Mouse (Mus musculus) lung, postnatal 0 days (tissue): ENCODE data around the gene Cntnap4. TPM values are rescaled to one million over a fixed set of nuclear protein-coding genes. Genes with fewer than 3 reads are reported as not detected.
A peak's percentile ranks its signal among the peaks of the same experiment; 100 is the strongest.

Experiments used
- ATAC-seq: fragments of 200-750 bp; cut with Nextera tagmentation; 2 replicates; pipeline ENCODE4 v1.8.0; 2017; ENCODE audit warnings: moderate library complexity
- DNase-seq: peaks from one replicate; pipeline ENCODE4 v3.0.0-alpha.2; 2016; ENCODE audit warnings: low spot score
- H3K27ac ChIP-seq: fragments of 300-500 bp; sonication (generic); 2 replicates; pipeline ENCODE4 v1.5.1; 2014; ENCODE audit warnings: antibody characterized with exemption, mild to moderate bottlenecking, low read length, mixed read lengths
- H3K27me3 ChIP-seq: fragments of 300-500 bp; sonication (generic); replicated peaks from 2 replicates; pipeline ENCODE4 v1.6.1; 2014; ENCODE audit warnings: low read length, mixed read lengths; ENCODE audit not compliant: insufficient read depth
- H3K36me3 ChIP-seq: fragments of 300-500 bp; sonication (generic); 2 replicates; pipeline ENCODE4 v1.6.1; 2014; ENCODE audit warnings: low read length, mixed read lengths; ENCODE audit not compliant: insufficient read depth
- H3K4me1 ChIP-seq: fragments of 300-500 bp; sonication (generic); 2 replicates; pipeline ENCODE4 v1.6.1; 2014; ENCODE audit warnings: antibody characterized with exemption, low read depth, low read length, mixed read lengths; ENCODE audit not compliant: insufficient read depth
- H3K4me2 ChIP-seq: fragments of 300-500 bp; sonication (generic); replicated peaks from 2 replicates; pipeline ENCODE4 v1.6.1; 2014; ENCODE audit warnings: low read depth, mild to moderate bottlenecking, low read length, moderate library complexity, mixed read lengths
- H3K4me3 ChIP-seq: fragments of 300-500 bp; sonication (generic); 2 replicates; pipeline ENCODE4 v1.5.1; 2014; ENCODE audit warnings: low read depth, low read length
- H3K9ac ChIP-seq: fragments of 300-500 bp; sonication (generic); replicated peaks from 2 replicates; pipeline ENCODE4 v1.6.1; 2014; ENCODE audit warnings: low read depth, mild to moderate bottlenecking
- H3K9me3 ChIP-seq: fragments of 300-500 bp; sonication (generic); 2 replicates; pipeline ENCODE4 v1.6.1; 2016; ENCODE audit warnings: low read length, mixed read lengths
- CTCF ChIP-seq: IDR thresholded peaks from 2 replicates; pipeline ENCODE4 v1.5.1; 2016; ENCODE audit warnings: antibody characterized with exemption, mild to moderate bottlenecking
- EP300 ChIP-seq: IDR thresholded peaks from 2 replicates; pipeline ENCODE4 v1.6.1; 2016; ENCODE audit warnings: antibody characterized with exemption, mild to moderate bottlenecking, control low read depth
- WGBS: fragments of 180-500 bp; shearing (Covaris S2); extraction: QIAGEN DNeasy Blood & Tissue Kit; methylation state at CpG from one replicate; pipeline ENCODE4 v1.1.7; 2014; 5-methylcytosine and 5-hydroxymethylcytosine counted together
- polyA plus RNA-seq: library from polyadenylated mRNA; unstranded; fragments of >200 nt; fragmentation: Nextera tagmentation; extraction: Ambion mirVana; gene quantifications from 2 replicates; pipeline ENCODE4 v1.2.1, GENCODE M21; 2015

Gene Cntnap4
- polyA plus RNA-seq, 1 experiment from 2014 or later = not detected

- H3K36me3 ChIP-seq = no peaks in the 10 kb centered on the region
- no peaks in the 10 kb centered on the region for H3K9me3 ChIP-seq
- H3K4me3 ChIP-seq = no peak overlapping the region
- no peak overlapping the region for H3K9ac ChIP-seq
- TF ChIP-seq CTCF (no peak), EP300 (no peak)
- H3K4me1 ChIP-seq = no peaks in the 10 kb centered on the region
- no peak overlapping the region for H3K27ac ChIP-seq
- ATAC-seq (no peak), DNase-seq (no peak)
- H3K4me2 ChIP-seq = no peak overlapping the region
- H3K27me3 ChIP-seq = no peaks in the 10 kb centered on the region
Measured at GRCm38 (mm10) chr8:112695708-112696107, 125.9 kb downstream of the Cntnap4 start.

GRCm38 (mm10) chr8:112698141-112698540 lies 128.3 kb downstream of the Cntnap4 start:
- H3K9me3 ChIP-seq = no peaks in the 10 kb centered on the region
- 83% methylated on average over 3 of the region's 3 CpGs for WGBS
- no peak overlapping the region for H3K9ac ChIP-seq
- TF ChIP-seq CTCF (no peak), EP300 (no peak)
- DNase-seq (no peak), ATAC-seq (no peak)
- H3K27ac ChIP-seq = no peak overlapping the region
- H3K4me2 ChIP-seq = no peak overlapping the region
- H3K4me1 ChIP-seq = no peaks in the 10 kb centered on the region
- no peaks in the 10 kb centered on the region for H3K36me3 ChIP-seq
- H3K27me3 ChIP-seq = no peaks in the 10 kb centered on the region
- H3K4me3 ChIP-seq = no peak overlapping the region

- TF ChIP-seq CTCF (no peak), EP300 (no peak)
- DNase-seq = no peak
- H3K9ac ChIP-seq = no peak overlapping the region
- H3K4me2 ChIP-seq = no peak overlapping the region
- no peaks in the 10 kb centered on the region for H3K4me1 ChIP-seq
- 32% methylated on average over 3 of the region's 3 CpGs for WGBS
- H3K27me3 ChIP-seq = no peaks in the 10 kb centered on the region
- H3K36me3 ChIP-seq = no peaks in the 10 kb centered on the region
- H3K27ac ChIP-seq = no peak overlapping the region
- no peak for ATAC-seq
- no peak overlapping the region for H3K4me3 ChIP-seq
- H3K9me3 ChIP-seq = no peaks in the 10 kb centered on the region
Measured at GRCm38 (mm10) chr8:112716982-112717381, 147.1 kb downstream of the Cntnap4 start.

GRCm38 (mm10) chr8:112724918-112725317 lies 155.1 kb downstream of the Cntnap4 start:
- H3K4me2 ChIP-seq = no peak overlapping the region
- no peak for TF ChIP-seq EP300
- TF ChIP-seq CTCF = no peak
- no peak for ATAC-seq
- H3K4me3 ChIP-seq = no peak overlapping the region
- no peak overlapping the region for H3K27ac ChIP-seq
- H3K36me3 ChIP-seq = no peaks in the 10 kb centered on the region
- no peaks in the 10 kb centered on the region for H3K4me1 ChIP-seq
- 65% methylated on average over 9 of the region's 9 CpGs for WGBS
- no peaks in the 10 kb centered on the region for H3K27me3 ChIP-seq
- no peak for DNase-seq
- no peak overlapping the region for H3K9ac ChIP-seq
- H3K9me3 ChIP-seq = no peaks in the 10 kb centered on the region

- WGBS = 60% methylated on average over 15 of the region's 15 CpGs
- Histone ChIP-seq H3K27ac (no peak overlapping the region), H3K4me1 (no peaks in the 10 kb centered on the region), H3K27me3 (no peaks in the 10 kb centered on the region), H3K9ac (no peak overlapping the region), H3K4me2 (no peak overlapping the region), H3K9me3 (no peaks in the 10 kb centered on the region), H3K36me3 (no peaks in the 10 kb centered on the region), H3K4me3 (no peak overlapping the region)
- DNase-seq (no peak), ATAC-seq (no peak)
- TF ChIP-seq CTCF = no peak
- TF ChIP-seq EP300 = no peak
Measured at GRCm38 (mm10) chr8:112730583-112731432, 161.0 kb downstream of the Cntnap4 start.

GRCm38 (mm10) chr8:112735575-112735974 lies 165.7 kb downstream of the Cntnap4 start:
- ATAC-seq = no peak
- TF ChIP-seq EP300 (no peak), CTCF (no peak)
- Histone ChIP-seq H3K4me1 (no peaks in the 10 kb centered on the region), H3K27ac (no peak overlapping the region), H3K9me3 (no peaks in the 10 kb centered on the region), H3K9ac (no peak overlapping the region), H3K4me3 (no peak overlapping the region), H3K27me3 (no peaks in the 10 kb centered on the region), H3K4me2 (no peak overlapping the region), H3K36me3 (no peaks in the 10 kb centered on the region)
- peak; percentile 5 for DNase-seq
- WGBS = 66% methylated on average over 3 of the region's 3 CpGs
